Mouse (Mus musculus) ES-Bruce4 (cell line): ENCODE measurements around the gene Rnf157. TPM values are rescaled to one million over a fixed set of nuclear protein-coding genes. Genes with fewer than 3 reads are reported as not detected.

ENCODE experiments used
- H3K27ac ChIP-seq: 2 replicates; pipeline ENCODE4 v1.5.1; 2012; ENCODE audit warnings: low read length, inconsistent platforms; ENCODE audit not compliant: insufficient read depth
- H3K27me3 ChIP-seq: 2 replicates; pipeline ENCODE4 v1.6.1; 2012; ENCODE audit warnings: mild to moderate bottlenecking, low read length, inconsistent platforms; ENCODE audit not compliant: control insufficient read depth, poor library complexity, insufficient read depth, severe bottlenecking
- H3K36me3 ChIP-seq: 2 replicates; pipeline ENCODE4 v1.6.1; 2012; ENCODE audit warnings: inconsistent platforms, mild to moderate bottlenecking, low read length, moderate library complexity; ENCODE audit not compliant: control insufficient read depth, poor library complexity, insufficient read depth, severe bottlenecking
- H3K4me1 ChIP-seq: one replicate; pipeline ENCODE4 v1.8.1; 2011; ENCODE audit warnings: low read length; ENCODE audit not compliant: control insufficient read depth, insufficient read depth
- H3K4me3 ChIP-seq: 2 replicates; pipeline ENCODE4 v1.5.1; 2011; ENCODE audit warnings: low read depth, mild to moderate bottlenecking, low read length
- H3K9ac ChIP-seq: 2 replicates; pipeline ENCODE4 v1.6.1; 2012; ENCODE audit warnings: low read depth, mild to moderate bottlenecking, inconsistent platforms; ENCODE audit not compliant: poor library complexity, severe bottlenecking
- H3K9me3 ChIP-seq: replicated peaks from 2 replicates; pipeline ENCODE4 v1.6.1; 2012; ENCODE audit warnings: mild to moderate bottlenecking, low read length, inconsistent platforms; ENCODE audit not compliant: control insufficient read depth, poor library complexity, insufficient read depth, severe bottlenecking
- CTCF ChIP-seq: IDR thresholded peaks from one replicate; pipeline ENCODE4 v1.8.1; 2011; ENCODE audit warnings: low read depth, low read length
- EP300 ChIP-seq: IDR thresholded peaks from 2 replicates; pipeline ENCODE4 v1.6.1; 2011; ENCODE audit warnings: low read depth, low read length; ENCODE audit not compliant: insufficient read depth
- POLR2A ChIP-seq: IDR thresholded peaks from one replicate; pipeline ENCODE4 v1.8.1; 2011; ENCODE audit warnings: low read length; ENCODE audit not compliant: insufficient read depth
- polyA plus RNA-seq: library from polyadenylated mRNA; stranded (reverse); fragments of >200 nt; gene quantifications from 2 replicates; pipeline ENCODE4 v1.2.4, GENCODE M21; 2011; ENCODE audit warnings: low read depth; ENCODE audit not compliant: missing spikeins, insufficient read depth, insufficient read length

Gene Rnf157
- polyA plus RNA-seq, 1 experiment, result 23.1 TPM

DNA sequence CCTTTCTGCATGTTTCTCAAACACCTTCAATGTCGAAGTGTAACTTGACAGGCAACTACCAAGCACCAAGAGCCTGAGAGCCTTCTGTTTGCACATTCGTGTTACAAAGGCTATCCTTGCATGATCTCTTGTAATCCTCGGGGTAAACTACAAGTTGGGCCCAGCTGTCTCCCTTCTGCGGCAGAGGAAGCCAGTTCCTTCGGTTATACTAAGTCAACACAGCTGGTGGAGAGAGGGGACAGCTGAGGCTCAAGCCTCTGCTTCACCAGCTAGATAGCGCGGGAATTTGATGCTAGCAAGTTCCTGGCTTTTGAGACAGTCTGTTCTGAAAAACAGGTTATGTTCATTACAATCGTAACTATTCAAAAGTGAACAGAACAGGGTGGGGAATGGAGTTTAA lies 100.5 kb downstream of the Rnf157 start:
- Histone ChIP-seq H3K9ac (no peak overlapping the region), H3K9me3 (no peaks in the 10 kb centered on the region), H3K4me1 (no peaks in the 10 kb centered on the region), H3K4me3 (no peak overlapping the region), H3K27ac (no peak overlapping the region), H3K36me3 (no peaks in the 10 kb centered on the region), H3K27me3 (no peaks in the 10 kb centered on the region)
- TF ChIP-seq EP300 (no peak), CTCF (no peak), POLR2A (no peak)

DNA sequence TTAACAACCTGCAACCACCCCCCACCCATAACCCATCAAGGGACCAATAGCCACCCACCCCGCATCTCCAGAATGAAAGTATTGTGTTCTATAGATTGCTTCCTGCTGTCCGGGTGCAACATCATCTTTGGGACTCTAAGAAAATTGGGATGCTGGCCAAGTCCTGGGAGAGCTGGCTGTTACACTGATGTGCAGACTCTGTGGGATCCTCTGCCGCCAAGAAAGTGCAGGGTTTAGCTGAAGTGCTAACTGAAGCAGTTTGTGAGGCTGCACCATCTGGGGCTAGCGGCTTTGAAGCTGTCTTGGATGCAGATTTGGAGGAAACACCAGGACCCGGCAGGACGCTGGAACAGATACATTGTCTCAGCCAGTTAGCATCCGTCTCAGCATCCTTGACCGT lies 101.7 kb downstream of the Rnf157 start:
- H3K9me3 ChIP-seq, result no peaks in the 10 kb centered on the region
- no peak overlapping the region for H3K27ac ChIP-seq
- TF ChIP-seq POLR2A (no peak), EP300 (no peak), CTCF (no peak)

GRCm38 (mm10) chr11:116309601-116310000 lies 103.2 kb downstream of the Rnf157 start:
- H3K9ac ChIP-seq, result no peak overlapping the region
- no peak overlapping the region for H3K27ac ChIP-seq
- no peaks in the 10 kb centered on the region for H3K27me3 ChIP-seq
- no peaks in the 10 kb centered on the region for H3K36me3 ChIP-seq
- no peaks in the 10 kb centered on the region for H3K4me1 ChIP-seq
- TF ChIP-seq EP300 (no peak), POLR2A (no peak), CTCF (no peak)
- no peak overlapping the region for H3K4me3 ChIP-seq
- H3K9me3 ChIP-seq, result no peaks in the 10 kb centered on the region

More for the DNA sequence above, 101.7 kb downstream of the Rnf157 start:
- Histone ChIP-seq H3K4me1 (no peaks in the 10 kb centered on the region), H3K36me3 (no peaks in the 10 kb centered on the region), H3K4me3 (no peak overlapping the region), H3K9ac (no peak overlapping the region), H3K27me3 (no peaks in the 10 kb centered on the region)

DNA sequence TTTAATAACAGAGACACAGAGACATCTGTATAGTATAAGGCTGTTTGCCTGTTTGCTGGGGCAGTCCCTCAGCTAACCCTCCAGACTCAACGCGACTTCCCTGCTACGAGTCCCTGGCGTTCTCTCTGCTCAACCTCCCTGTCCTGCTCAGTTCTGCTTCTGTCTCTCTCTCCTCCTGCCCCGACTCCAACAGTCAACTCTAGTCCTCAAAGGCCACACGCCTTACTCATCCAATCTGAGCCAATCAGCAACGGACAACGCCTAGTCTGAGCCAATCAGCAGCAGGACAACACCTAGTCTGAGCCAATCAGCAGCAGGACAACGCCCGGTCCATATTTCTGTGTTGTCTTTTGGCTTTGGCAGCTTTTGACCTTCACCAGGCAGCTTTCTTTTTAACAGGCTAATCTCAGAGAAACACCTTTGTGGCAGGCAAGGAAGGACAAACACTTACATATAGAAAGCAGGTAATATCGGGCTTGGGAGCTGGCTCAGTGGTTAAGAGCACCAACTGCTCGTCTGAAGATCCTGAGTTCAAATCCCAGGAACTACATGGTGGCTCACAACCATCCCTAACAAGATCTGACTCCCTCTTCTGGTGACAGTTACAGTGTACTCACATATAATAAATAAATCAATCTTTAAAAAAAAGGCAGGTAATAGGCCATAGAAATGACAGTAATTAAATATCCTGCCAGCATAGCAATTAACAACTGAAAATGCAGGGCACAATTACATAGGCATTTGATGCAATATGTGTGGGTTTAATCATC lies 104.9 kb downstream of the Rnf157 start:
- Histone ChIP-seq H3K4me3 (no peak overlapping the region), H3K9me3 (no peaks in the 10 kb centered on the region), H3K9ac (0 out of 2 replicates have a peak overlapping the region, but pooled peaks have one; percentile 61), H3K27ac (peak overlapping the region; percentile 17; the same call in 1 of the 2 replicates), H3K27me3 (no peaks in the 10 kb centered on the region), H3K4me1 (no peaks in the 10 kb centered on the region), H3K36me3 (no peaks in the 10 kb centered on the region)
- peak; percentile 82 for TF ChIP-seq POLR2A
- no peak for TF ChIP-seq EP300
- TF ChIP-seq CTCF, result no peak

GRCm38 (mm10) chr11:116307019-116307725 lies 105.7 kb downstream of the Rnf157 start, which contains the start of gene Exoc7:
Gene Exoc7, minus strand, starts transcription at chr11:116307233.
- Histone ChIP-seq H3K9ac (peak within 1 kb of the TSS; percentile 61), H3K27ac (peak within 1 kb of the TSS; percentile 17)
- no peak for TF ChIP-seq CTCF
- TF ChIP-seq EP300, result no peak
- TF ChIP-seq POLR2A, result no peak

More at GRCm38 (mm10) chr11:116307019-116307725, 105.7 kb downstream of the Rnf157 start, which contains the start of gene Exoc7:
- Histone ChIP-seq H3K36me3 (no peaks in the 10 kb centered on the region), H3K4me1 (no peaks in the 10 kb centered on the region), H3K9me3 (no peaks in the 10 kb centered on the region), H3K27me3 (no peaks in the 10 kb centered on the region), H3K4me3 (peak within 1 kb of the TSS; percentile 80)
